Mouse (Mus musculus) liver, postnatal 0 days (tissue): Measurements from ENCODE around the gene Aplp1. TPM values are rescaled to one million over a fixed set of nuclear protein-coding genes. Genes with fewer than 3 reads are reported as not detected.
A peak's percentile ranks its signal among the peaks of the same experiment; 100 is the strongest.

ENCODE experiments used
- ATAC-seq: fragments of 200-750 bp; cut with Nextera tagmentation; 2 replicates; pipeline ENCODE4 v1.8.0; 2017; ENCODE audit warnings: mild to moderate bottlenecking, moderate library complexity
- DNase-seq: peaks from one replicate; pipeline ENCODE4 v3.0.0-alpha.2; 2016
- H3K27ac ChIP-seq: fragments of 300-500 bp; sonication (generic); 2 replicates; pipeline ENCODE4 v1.5.1; 2014; ENCODE audit warnings: antibody characterized with exemption, moderate library complexity, mild to moderate bottlenecking, low read depth
- H3K27me3 ChIP-seq: fragments of 300-500 bp; sonication (generic); 2 replicates; pipeline ENCODE4 v1.6.1; 2014; ENCODE audit warnings: low read length, control low read depth, mixed read lengths; ENCODE audit not compliant: insufficient read depth
- H3K36me3 ChIP-seq: fragments of 300-500 bp; sonication (generic); replicated peaks from 2 replicates; pipeline ENCODE4 v1.6.1; 2014; ENCODE audit warnings: mild to moderate bottlenecking, control low read depth, low read length, moderate library complexity, mixed read lengths; ENCODE audit not compliant: insufficient read depth
- H3K4me1 ChIP-seq: fragments of 300-500 bp; sonication (generic); 2 replicates; pipeline ENCODE4 v1.6.1; 2014; ENCODE audit warnings: antibody characterized with exemption, mild to moderate bottlenecking, control low read depth; ENCODE audit not compliant: insufficient read depth
- H3K4me2 ChIP-seq: fragments of 300-500 bp; sonication (generic); 2 replicates; pipeline ENCODE4 v1.6.1; 2014; ENCODE audit warnings: low read depth, mild to moderate bottlenecking, low read length, moderate library complexity, mixed read lengths
- H3K4me3 ChIP-seq: fragments of 300-500 bp; sonication (generic); 2 replicates; pipeline ENCODE4 v1.5.1; 2014; ENCODE audit warnings: low read depth, low read length
- H3K9ac ChIP-seq: fragments of 300-500 bp; sonication (generic); replicated peaks from 2 replicates; pipeline ENCODE4 v1.6.1; 2014; ENCODE audit warnings: mild to moderate bottlenecking, moderate library complexity
- H3K9me3 ChIP-seq: fragments of 300-500 bp; sonication (generic); 2 replicates; pipeline ENCODE4 v1.6.1; 2016; ENCODE audit warnings: mild to moderate bottlenecking, control low read depth, low read length, mixed read lengths
- CTCF ChIP-seq: sonication (generic); IDR thresholded peaks from 2 replicates; pipeline ENCODE4 v1.5.1; 2016; ENCODE audit warnings: antibody characterized with exemption, low read depth
- EP300 ChIP-seq: IDR thresholded peaks from 2 replicates; pipeline ENCODE4 v1.6.1; 2016; ENCODE audit warnings: antibody characterized with exemption, low read depth, mild to moderate bottlenecking
- WGBS: fragments of 180-500 bp; shearing (Covaris S2); extraction: QIAGEN DNeasy Blood & Tissue Kit; methylation state at CpG from one replicate; pipeline ENCODE4 v1.1.7; 2014; ENCODE audit not compliant: insufficient replicate concordance; 5-methylcytosine and 5-hydroxymethylcytosine counted together
- polyA plus RNA-seq: library from polyadenylated mRNA; unstranded; fragments of >200 nt; fragmentation: Nextera tagmentation; extraction: Ambion mirVana; gene quantifications from 2 replicates; pipeline ENCODE4 v1.2.1, GENCODE M21; 2015

The Aplp1 gene
- polyA plus RNA-seq, result 1.2 and 1.6 TPM in 2 replicates

- Histone ChIP-seq H3K27ac (no peak within 1 kb of the TSS), H3K9ac (no peak within 1 kb of the TSS; the same call in 1 of the 2 replicates), H3K36me3 (no peaks in the 10 kb centered on the region), H3K4me3 (peak within 1 kb of the TSS; percentile 50), H3K9me3 (no peaks in the 10 kb centered on the region), H3K4me2 (peak within 1 kb of the TSS; percentile 83), H3K27me3 (peaks cover 28% of the 10 kb centered on the region), H3K4me1 (peaks cover 12% of the 10 kb centered on the region)
- peak; percentile 49 for DNase-seq
- TF ChIP-seq EP300 (no peak), CTCF (no peak)
- ATAC-seq, result peak; percentile 41; the same call in 1 of the 2 replicates
- WGBS, result 1% methylated on average over 42 of the region's 72 CpGs
These were observed at the start of gene Aplp1 for GRCm38 (mm10) chr7:30444971-30445751. Aplp1 (minus strand) TSS chr7:30445535.

GRCm38 (mm10) chr7:30493401-30493931, 48.1 kb upstream of the Aplp1 start, which contains the start of gene Prodh2:
Prodh2 (plus strand) TSS chr7:30493622.
- peak within 1 kb of the TSS; percentile 62 for H3K4me2 ChIP-seq
- H3K9me3 ChIP-seq, result no peaks in the 10 kb centered on the region
- H3K4me3 ChIP-seq, result peak within 1 kb of the TSS; percentile 35
- DNase-seq (peak; percentile 66), ATAC-seq (peak; percentile 91)
- peak within 1 kb of the TSS; percentile 61 for H3K9ac ChIP-seq
- H3K36me3 ChIP-seq, result no peaks in the 10 kb centered on the region
- 51% methylated on average over 11 of the region's 11 CpGs for WGBS
- H3K27me3 ChIP-seq, result no peaks in the 10 kb centered on the region
- peak; percentile 24; the same call in 1 of the 2 replicates for TF ChIP-seq CTCF
- peak; percentile 12; the same call in 1 of the 2 replicates for TF ChIP-seq EP300
- H3K4me1 ChIP-seq, result peaks cover 3% of the 10 kb centered on the region; the same call in 1 of the 2 replicates
- peak within 1 kb of the TSS; percentile 78 for H3K27ac ChIP-seq

- Histone ChIP-seq H3K36me3 (no peaks in the 10 kb centered on the region), H3K27me3 (no peaks in the 10 kb centered on the region), H3K4me3 (no peak overlapping the region), H3K4me1 (peaks cover 3% of the 10 kb centered on the region; the same call in 1 of the 2 replicates), H3K9me3 (no peaks in the 10 kb centered on the region), H3K9ac (no peak overlapping the region), H3K4me2 (no peak overlapping the region), H3K27ac (peak overlapping the region; percentile 78)
- peak; percentile 88 for TF ChIP-seq CTCF
- TF ChIP-seq EP300, result no peak
- ATAC-seq (peak; percentile 57), DNase-seq (peak; percentile 86)
- 10% methylated on average over 4 of the region's 4 CpGs for WGBS
These were observed 47.4 kb upstream of the Aplp1 start for GRCm38 (mm10) chr7:30492765-30493164.

GRCm38 (mm10) chr7:30490957-30491307, 45.6 kb upstream of the Aplp1 start:
- Histone ChIP-seq H3K4me1 (peaks cover 3% of the 10 kb centered on the region; the same call in 1 of the 2 replicates), H3K27ac (no peak overlapping the region), H3K4me3 (no peak overlapping the region), H3K27me3 (no peaks in the 10 kb centered on the region), H3K36me3 (no peaks in the 10 kb centered on the region), H3K9ac (no peak overlapping the region), H3K9me3 (no peaks in the 10 kb centered on the region), H3K4me2 (no peak overlapping the region)
- TF ChIP-seq EP300 (no peak), CTCF (no peak)
- ATAC-seq (no peak), DNase-seq (no peak)
- WGBS, result 21% methylated on average over 6 of the region's 6 CpGs

- Histone ChIP-seq H3K27me3 (no peaks in the 10 kb centered on the region), H3K4me3 (no peak overlapping the region), H3K9ac (no peak overlapping the region), H3K36me3 (no peaks in the 10 kb centered on the region), H3K4me2 (no peak overlapping the region), H3K27ac (no peak overlapping the region), H3K9me3 (no peaks in the 10 kb centered on the region), H3K4me1 (peaks cover 3% of the 10 kb centered on the region; the same call in 1 of the 2 replicates)
- ATAC-seq (no peak), DNase-seq (peak; percentile 53)
- peak; percentile 82 for TF ChIP-seq CTCF
- TF ChIP-seq EP300, result no peak
- WGBS, result 35% methylated on average over 16 of the region's 16 CpGs
These were observed 45.1 kb upstream of the Aplp1 start for GRCm38 (mm10) chr7:30490251-30490956.

DNA sequence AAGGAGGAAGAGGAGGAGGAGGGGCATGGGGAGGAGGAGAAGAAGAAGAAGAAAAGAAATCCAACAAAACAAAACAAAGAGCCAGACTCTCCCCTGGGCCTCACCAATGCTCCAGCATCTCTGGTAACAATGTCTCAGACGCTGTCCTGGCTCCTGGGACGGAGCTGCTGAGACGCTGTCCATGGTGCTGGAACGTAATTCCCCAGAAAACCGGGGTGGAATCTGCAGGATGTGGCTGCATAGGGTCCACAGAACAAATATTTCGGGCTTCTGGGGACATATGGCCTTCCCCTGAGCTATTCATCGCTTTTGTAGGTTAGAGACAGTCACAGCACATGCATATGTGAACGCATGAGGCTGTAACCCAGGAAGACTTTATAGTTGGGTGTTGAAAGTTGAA, 38.9 kb upstream of the Aplp1 start:
- TF ChIP-seq EP300 (no peak), CTCF (no peak)
- Histone ChIP-seq H3K9ac (no peak overlapping the region), H3K4me3 (no peak overlapping the region), H3K36me3 (no peaks in the 10 kb centered on the region), H3K4me2 (no peak overlapping the region), H3K27ac (no peak overlapping the region), H3K9me3 (no peaks in the 10 kb centered on the region), H3K27me3 (no peaks in the 10 kb centered on the region), H3K4me1 (no peaks in the 10 kb centered on the region)
- peak; percentile 50 for DNase-seq
- WGBS, result 12% methylated on average over 8 of the region's 8 CpGs
- ATAC-seq, result no peak
